Mouse (Mus musculus): Measurements from ENCODE around the gene Ubxn2a.
A peak's percentile ranks its signal among the peaks of the same experiment; 100 is the strongest.
"Not testable (repeated sequence)": the region's sequence is repeated elsewhere in the genome, so short reads cannot be mapped to it uniquely, and the experiment has no call there.

The Ubxn2a gene

DNA sequence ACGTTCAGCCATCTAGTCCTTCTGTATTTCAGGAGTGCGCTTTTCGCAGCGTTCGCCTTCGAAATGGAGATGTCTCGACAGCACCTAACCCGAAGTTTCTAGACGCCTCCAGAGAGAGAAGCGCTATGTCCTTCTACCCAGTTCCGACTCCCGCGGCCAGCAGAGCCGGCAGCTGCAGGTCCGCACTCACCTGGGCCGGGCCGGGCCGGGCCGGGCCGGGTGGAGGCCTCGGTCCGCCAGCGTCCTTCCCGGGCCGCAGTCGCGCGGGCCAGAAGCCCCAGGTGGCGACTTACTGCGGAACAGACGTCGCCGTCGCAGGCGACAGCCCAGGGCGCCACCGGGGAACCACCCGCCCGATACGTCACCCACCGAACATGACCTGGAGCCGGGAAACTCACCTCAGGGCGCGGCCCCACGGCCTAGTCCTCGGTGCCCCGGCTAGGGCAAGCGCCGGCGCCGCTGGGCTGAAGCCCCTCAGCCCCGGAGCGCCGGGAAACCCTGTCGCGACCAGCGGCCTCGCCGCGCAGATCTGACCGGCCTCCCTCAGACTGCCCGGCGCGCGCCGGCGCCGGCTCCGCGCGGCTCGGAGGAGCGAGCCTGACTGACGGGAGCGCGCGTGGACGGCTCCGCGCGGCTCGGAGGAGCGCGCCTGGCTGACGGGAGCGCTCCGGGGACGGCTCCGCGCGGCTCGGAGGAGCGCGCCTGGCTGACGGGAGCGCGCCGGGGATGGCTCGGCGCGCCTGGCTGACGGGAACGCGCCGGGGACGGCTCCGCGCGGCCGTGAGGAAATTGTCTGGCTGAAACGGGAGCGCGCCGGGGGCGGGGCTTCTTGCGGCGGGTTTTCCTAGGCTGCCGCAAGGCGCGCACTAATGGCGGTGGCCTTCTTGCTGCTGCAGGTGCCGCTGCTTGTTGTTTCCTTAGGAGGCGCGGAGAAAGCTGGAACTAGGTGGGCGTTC is at the start of gene Ubxn2a:
Gene Ubxn2a (minus strand): TSS at position 755 of the 956 bp plus-strand sequence.
- peak; percentile 97 for DNase-seq (ENCODE audit: low read depth, low spot score)

DNA sequence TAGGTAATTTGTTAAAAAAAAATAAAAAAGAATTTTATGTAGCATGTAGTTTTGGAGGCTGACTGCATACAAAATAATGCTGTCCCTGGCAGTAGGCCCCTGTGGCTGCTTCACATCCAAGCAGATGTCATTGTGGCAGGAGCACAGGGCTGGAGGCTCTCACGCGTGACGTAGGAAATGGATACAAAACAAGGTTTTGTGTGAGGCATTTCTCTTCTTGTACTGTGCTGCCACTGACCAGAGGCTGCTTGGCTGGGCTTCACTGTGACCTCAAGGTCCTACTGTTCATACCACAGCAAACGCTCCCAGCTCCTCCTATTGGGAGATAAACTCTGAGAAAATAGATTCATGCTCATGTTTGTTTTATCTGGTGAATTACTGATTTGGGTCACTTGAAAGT is 45.7 kb upstream of the Ubxn2a start:
- DNase-seq (ENCODE audit: low read depth, low spot score), result no peak

DNA sequence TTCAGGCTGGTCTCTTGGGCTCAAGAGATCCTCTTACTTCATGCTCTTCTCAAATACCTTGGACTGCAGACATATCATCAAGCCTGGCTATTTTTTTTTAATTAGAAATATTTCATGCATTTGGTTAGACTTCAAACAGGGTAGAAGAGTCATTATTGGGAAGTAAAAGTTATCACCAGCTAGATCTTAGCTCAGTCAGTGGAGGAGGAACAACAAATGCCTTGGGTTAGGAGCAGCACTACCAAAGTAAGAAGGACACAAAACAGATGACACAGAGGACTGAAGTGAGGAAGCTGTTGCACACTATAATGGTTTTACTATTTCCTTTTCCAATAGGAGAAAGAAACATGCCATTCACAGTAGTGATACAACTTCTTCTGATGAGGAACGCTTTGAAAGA is 44.8 kb upstream of the Ubxn2a start:
- DNase-seq (ENCODE audit: low read depth, low spot score), result no peak

DNA sequence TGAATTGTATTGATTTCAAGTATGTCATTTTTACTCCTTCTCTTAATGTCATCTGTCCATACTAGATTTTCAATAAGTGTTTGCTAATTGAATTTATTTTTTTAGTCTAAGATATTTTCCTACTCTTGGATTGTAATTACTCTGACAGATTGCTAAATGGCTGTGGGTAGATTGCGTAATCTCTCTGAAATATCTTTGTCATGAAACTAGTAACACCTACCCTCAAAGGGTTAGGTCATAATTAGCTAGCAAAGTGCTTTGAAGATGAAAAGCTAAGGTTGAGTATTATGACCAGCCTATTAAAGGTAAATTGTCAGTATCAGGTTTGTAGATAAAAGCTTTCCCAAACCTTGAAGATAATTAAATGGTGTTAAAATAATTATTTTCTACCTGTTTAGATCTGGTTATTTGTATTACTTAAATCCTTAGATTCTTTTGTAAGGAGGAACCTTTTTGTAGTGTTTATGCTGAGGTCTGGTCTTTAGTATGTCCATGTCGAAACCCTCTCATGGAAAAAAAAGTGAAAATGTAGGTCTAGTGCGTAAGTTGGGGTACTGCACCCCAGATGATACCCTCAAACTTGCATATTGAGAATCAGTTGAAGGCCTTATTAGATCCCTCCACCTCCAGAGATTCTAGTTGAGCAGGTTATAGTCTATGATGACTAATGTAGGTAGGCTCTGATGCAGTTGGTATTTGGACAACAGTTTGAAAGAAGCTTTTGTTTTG is 23.5 kb upstream of the Ubxn2a start:
- DNase-seq (ENCODE audit: low read depth, low spot score), result no peak

DNA sequence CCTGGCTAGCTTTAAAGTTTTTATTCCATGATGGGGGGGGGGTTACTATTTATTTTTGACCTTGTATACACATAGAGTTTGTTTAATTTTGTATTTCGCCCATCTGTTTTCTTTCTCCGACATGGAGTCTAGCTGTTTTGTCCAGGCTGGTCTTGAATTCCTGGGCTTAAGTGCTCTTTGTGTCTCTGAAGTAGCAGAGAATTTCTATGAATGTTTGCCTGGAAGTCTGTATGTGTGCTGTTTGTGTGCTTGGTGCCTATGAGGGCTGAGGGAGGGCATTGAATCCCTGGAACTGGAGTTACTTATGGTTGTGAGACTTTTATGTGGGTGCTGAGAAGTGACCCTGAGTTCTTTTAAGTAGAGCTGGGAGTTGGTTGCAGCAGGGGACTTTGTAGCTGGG is 20.7 kb upstream of the Ubxn2a start:
- no peak for DNase-seq (ENCODE audit: low read depth, low spot score)

DNA sequence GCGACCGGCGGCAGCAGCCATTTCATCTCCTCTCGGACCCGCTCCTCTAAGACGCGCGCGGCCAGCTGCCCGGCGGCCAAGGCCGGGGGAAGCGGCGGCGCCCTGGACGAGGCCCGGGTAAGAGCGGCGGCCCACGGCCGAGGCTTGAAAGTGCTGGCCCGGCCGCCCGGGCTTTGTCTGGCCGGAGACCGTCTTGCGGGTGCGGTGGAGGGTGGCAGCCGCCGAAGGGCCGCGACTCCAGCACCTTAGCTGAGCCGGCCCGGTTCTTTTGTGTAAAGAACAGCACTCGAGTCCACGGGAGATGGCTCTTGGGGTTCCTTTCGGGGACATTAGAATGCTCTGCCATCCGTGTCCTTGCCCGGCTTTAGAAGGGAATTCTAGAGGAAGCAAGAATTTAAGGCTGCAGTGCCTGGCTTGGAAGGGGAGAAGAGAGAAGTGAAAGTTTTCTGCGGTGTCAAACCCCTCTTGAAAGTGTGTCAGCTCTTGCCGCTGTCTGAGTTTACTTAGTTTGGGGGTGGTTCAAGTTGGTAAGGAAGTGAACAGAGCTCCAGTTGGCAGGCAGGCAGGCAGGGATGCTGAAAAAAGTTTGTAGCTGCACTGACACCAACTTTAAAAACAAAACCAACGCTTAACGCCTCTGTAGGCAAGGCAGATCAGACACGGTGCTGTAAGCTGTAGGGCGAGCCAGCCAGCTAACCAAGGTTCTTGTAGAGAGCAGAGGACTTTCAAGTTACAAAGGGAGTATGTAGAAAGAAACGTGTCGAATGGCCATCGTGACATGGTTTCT is 10.5 kb upstream of the Ubxn2a start:
- peak; percentile 78 for DNase-seq (ENCODE audit: low read depth, low spot score)

DNA sequence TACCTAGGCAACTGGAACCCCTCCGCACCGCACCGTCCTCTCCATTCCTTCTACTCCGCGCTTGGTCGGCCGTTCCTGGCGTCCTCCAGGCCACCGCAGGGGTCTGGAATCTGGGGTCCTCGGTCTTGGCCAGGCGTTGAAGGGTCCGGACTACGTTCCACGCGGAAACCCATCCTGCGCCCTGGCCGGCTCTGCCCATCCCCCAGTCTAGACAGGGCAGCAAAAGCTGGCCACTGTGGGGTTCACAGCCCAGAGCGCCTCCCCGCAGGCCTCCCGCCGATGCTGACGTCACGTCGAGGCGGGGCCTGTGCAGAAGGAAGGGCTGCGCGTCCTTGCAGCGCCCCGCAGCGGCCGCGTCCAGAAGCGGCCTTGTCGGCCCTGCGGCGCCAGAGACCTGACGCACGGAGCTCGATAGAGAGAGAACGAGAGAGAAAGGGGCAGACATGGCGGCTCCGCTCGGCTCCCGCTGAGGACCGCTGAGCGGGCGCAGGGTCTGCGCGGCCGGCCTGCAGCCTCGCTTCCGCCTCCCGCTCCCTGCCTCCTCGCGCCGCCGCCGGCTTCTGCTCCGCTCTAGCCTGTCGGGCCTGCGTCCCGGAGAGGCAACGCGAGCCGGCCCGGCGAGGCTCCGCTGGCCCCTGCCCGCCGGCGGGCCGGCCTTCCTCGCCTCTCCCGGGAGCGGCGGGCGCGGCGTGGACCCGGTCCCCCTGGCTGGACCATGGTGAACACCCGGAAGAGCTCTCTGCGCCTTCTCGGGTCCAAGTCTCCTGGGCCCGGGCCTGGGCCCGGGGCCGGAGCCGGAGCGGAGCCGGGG is 9.7 kb upstream of the Ubxn2a start, which contains the start of gene Atad2b:
Gene Atad2b (plus strand): TSS at position 360 of the 811 bp plus-strand sequence.
- DNase-seq (ENCODE audit: low read depth, low spot score), result peak; percentile 99

DNA sequence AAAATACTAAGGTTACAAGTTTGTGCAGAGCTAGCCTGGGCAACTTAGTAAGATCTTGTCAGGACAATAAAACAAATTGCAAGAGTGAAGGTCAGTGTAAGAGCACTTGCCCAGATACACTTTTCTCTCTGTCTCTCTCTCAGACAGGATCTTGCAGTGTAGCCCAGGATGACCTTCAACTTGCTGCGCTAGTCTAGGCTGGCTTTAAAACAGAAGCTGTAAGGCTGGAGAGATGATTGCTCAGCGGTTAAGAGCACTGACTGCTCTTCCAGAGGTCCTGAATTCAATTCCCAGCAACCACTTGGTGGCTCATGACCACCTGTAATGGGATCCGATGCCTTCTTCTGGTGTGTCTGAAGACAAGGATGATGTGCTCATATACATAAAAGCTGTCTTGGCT is 7.4 kb upstream of the Ubxn2a start:
- no peak for DNase-seq (ENCODE audit: low read depth, low spot score)

DNA sequence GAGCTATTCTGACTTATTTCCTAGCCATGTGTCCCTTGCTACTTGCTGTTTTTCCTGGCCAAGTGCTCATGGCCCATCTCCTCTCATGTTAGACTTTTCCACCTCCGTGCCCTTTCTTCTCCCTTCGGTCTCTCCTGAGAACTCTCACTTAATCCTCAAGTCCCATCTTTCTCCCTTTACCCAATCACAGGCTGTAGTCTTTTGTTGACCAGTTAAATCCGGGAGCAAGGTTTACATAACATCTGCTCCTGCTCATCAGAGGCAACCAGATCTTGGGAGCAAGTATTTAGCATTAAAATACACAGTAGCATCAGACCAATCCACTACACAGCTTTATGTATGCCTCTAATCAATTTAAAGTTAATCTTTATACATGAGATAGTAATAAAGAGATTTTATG is 6.9 kb upstream of the Ubxn2a start:
- no peak for DNase-seq (ENCODE audit: low read depth, low spot score)

DNA sequence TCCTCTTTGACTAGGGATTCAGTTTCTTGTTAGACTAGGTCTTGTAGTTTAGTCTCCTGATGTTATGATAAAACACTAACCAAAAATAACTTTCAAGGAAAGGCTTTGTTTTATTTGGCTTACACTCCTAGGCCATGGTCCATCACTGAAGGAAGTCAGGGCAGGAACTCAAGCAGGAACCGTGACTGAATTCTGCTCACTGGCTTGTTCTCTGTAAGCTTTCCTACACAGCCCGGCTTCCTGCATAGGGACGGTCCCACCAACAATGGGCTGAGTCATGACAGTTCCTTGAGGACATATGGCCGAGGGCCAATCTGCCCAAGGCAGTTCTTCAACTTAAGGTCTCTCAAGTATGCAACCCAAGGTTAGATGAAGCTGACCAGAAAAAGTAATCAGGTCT is 4.2 kb upstream of the Ubxn2a start:
- DNase-seq (ENCODE audit: low read depth, low spot score), result no peak

DNA sequence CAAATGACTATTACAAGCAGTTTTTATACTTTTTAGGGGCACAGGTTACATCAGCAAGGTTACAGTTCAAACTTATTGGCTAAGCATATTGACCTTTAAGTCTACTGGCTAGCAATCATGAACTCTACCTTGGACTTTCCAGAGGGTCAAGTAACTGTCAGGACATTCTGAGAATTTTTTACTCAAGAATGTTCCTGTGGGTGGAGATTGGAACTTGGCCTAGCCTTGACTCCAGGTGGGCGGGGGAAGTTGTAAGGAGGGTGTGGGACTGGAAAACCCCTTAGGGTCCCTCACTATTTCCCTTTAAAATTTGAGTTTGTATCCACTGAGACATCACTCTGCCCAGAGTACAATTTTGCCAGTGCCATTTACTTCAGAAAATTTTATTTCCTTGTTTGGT is 3.0 kb upstream of the Ubxn2a start:
- DNase-seq (ENCODE audit: low read depth, low spot score), result not testable (repeated sequence)

DNA sequence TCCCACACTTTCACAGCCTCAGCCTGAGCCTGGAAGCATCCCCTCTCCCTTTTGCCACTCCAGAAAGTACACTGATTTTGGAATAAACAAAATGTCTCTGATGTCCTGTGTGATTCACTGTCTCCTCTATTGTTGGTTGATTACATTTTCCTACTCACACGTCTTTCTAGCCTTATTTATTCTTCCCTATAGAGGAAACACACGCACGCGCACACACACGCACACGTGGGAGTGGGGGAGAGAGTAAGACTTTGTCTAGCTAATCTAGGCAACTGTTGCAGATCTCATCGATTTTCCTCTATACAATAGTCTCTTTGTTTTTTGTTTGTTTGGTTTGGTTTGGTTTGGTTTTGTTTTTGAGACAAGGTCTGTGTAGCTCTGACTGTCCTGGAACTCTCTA is 886 bp upstream of the Ubxn2a start:
- DNase-seq (ENCODE audit: low read depth, low spot score), result peak; percentile 16

DNA sequence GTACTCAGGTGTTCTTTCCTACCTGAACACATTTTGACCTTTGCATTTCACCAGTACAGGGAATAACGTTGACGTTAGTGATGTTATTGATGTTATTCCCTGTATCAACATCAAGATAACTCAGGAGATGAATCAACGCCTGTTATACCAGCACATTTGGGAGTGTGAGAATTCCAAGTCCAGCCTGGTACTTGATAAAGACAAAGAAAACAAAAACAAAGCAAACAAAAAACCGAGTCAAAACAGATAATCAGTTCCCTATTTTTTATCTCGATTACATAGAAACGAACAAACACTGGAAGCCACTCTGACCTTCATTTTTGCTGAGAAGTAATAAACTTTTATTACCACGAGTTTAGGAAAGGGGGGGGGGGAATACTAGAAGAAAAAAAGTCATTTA is 1.0 kb downstream of the Ubxn2a start:
- peak; percentile 10 for DNase-seq (ENCODE audit: low read depth, low spot score)

DNA sequence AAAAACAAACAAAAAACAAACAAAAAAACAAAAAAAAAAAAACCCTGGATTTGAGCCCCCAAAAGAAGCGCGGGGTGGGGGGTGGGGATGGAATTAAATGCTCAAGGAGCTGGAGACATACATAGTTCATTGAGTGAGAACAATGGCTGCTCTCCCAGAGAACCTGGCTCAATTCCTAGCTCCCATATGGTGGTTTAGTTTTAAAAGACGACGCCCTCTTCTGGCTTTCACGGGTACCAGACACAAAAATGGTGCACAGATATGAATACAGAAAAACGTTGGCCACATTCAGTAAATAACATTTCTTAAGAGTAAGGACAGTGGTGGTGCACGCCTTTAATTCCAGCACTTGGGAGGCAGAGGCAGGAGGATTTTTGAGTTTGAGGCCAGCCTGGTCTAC is 1.6 kb downstream of the Ubxn2a start:
- DNase-seq (ENCODE audit: low read depth, low spot score), result peak; percentile 54

DNA sequence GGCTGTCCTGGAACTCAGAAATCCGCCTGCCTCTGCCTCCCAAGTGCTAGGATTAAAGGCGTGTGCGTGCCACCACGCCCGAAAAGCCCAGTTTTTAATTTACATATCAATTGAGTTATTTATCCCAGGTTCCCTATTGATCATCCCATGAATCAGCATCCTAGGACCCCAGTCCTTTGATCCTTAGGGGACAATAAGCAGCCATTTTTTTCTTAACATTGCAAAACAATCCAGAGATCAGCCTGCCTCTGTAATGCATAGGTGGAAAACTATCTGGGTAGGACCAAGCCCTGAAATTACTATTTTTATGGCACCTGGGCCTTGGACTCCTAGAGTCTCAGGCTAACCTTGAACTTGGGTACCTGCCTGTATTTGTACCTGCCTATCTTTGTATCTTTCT is 9.5 kb downstream of the Ubxn2a start:
- no peak for DNase-seq (ENCODE audit: low read depth, low spot score)

DNA sequence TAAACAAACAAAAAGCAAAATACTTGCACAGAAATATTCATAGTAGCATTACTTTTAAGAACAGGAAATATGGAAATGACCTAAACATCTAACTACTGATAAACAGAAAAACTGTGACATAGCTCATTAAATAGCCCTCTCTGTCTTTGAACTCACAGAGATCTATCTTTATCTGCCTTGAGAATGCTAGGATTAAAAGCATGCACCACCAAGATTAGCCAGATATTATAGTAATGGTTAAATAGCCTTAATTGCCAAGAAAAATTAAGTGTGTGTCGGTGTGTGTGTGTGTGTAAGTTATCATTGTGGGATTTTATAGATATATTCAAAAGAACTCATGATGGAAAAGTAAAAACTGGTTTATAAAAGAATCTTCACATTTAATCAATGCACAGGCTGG is 17.6 kb downstream of the Ubxn2a start:
- no peak for DNase-seq (ENCODE audit: low read depth, low spot score)

DNA sequence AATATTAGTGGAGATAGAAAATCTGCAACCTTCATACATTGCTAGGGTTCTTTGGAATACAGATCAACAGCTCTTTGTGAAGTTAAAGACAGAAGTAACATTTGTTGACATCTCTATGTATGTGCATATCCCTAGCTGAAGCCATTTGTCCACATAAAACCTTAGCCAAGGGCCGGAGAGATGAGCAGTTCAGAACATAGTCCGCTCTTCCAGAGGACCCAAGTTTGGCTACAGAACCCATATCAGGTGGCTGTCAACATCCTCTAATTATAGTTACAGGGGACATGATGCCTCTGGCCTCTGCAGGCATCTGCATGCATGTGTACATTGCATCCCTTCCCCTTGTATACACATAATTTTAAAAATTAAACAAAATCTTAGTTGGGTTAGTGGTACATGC is 18.3 kb downstream of the Ubxn2a start:
- no peak for DNase-seq (ENCODE audit: low read depth, low spot score)

DNA sequence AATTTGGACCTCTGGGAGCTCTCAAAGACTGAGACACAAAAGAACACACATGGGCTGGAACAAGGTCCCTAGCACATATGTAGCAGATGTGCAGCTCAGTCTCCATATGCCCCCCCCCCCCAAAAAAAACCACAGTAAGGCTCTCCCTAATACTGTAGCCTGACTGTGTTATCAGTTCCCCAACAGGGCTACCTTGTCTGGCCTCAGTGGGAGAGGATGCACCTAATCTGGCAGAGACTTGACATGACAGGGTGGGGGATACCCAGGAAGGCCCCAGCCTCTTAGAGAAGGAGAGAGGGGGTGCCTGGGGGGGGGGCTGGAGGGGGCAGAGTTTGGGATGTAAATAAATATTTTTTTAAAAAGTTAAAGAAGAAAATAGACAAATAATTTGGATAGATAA is 18.8 kb downstream of the Ubxn2a start:
- no peak for DNase-seq (ENCODE audit: low read depth, low spot score)

DNA sequence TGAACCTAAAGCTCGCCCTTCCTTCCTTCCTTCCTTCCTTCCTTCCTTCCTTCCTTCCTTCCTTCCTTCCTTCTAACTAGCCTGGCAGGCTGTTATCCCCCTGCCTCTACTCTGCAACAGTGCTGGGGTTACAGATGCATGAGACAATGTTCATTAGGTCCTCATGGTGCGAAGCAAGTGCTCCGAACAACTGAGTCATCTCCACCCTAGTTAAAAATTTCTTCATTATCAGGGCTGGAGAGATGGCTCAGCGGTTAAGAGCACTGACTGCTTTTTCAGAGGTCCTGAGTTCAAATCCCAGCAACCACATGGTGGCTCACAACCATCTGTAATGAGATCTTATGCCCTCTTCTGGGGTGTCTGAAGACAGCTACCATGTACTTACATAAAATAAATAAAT is 20.9 kb downstream of the Ubxn2a start:
- DNase-seq (ENCODE audit: low read depth, low spot score), result not testable (repeated sequence)

DNA sequence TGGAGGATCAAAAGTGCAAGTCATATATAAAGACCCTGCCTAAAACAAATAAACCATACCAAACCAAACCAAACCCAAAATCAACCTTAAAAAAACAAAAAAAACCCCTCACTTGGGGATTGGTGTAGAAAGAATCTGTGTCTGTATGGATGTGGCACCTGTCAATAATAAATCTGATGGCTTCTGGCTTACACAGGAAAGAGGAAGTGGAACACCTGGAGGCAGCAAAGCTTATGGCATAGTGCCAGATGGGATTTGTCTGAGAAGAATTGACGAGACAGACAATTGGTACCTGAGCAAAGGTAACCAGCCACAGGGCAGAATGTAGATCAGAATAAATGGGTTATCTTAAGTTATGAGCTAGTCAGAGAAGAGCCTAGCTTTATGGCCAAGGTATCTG is 22.4 kb downstream of the Ubxn2a start:
- no peak for DNase-seq (ENCODE audit: low read depth, low spot score)

DNA sequence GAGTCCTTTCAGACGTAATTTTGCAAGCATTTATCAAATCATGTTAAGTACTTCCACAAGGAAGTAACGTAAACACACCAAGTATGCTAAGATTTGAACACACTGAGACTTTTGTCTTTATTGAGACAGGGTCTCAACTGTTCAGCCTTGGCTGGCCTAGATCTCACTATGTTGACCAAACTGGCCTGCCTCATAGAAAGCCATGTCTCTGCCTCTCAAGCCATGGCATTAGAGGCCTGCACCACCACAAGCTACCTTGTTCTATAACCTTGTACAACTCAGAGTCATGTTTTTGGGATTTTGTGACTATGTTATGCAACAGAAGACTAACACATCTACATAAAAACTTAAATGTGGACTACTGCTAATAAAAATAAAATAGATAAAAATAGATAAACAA is 25.4 kb downstream of the Ubxn2a start:
- no peak for DNase-seq (ENCODE audit: low read depth, low spot score)

Data from CD4-positive, CD25-positive, alpha-beta regulatory T cell, adult 2 months (primary cell).